Mouse (Mus musculus) adrenal gland, postnatal 36 days (tissue): ENCODE measurements around the gene Ubash3a. TPM values are rescaled to one million over a fixed set of nuclear protein-coding genes. Genes with fewer than 3 reads are reported as not detected.

Source experiments
- DNase-seq, 2 experiments: peaks; one replicate each; pipeline ENCODE4 v3.0.0; 2021; ENCODE audit warnings: mixed read lengths in 1 of 2
- total RNA-seq, 2 experiments: library from RNA; stranded (reverse); gene quantifications; 2 replicates each; pipeline ENCODE4 v1.2.3; 2021

Gene Ubash3a
- total RNA-seq, 2 experiments from 2014 or later, result 0.07 TPM; not detected in 1

GRCm38 (mm10) chr17:31280269-31280668, 72.6 kb downstream of the Ubash3a start:
- no peak for DNase-seq

- no peak for DNase-seq
These were observed 74.4 kb downstream of the Ubash3a start for GRCm38 (mm10) chr17:31281830-31282686.

GRCm38 (mm10) chr17:31282687-31283053, 75.0 kb downstream of the Ubash3a start:
- DNase-seq, result peak in 1 of 2 experiments; percentile 35

GRCm38 (mm10) chr17:31285867-31286266, 78.2 kb downstream of the Ubash3a start:
- no peak for DNase-seq

- no peak for DNase-seq
These were observed 78.8 kb downstream of the Ubash3a start, which contains the start of gene Slc37a1 for GRCm38 (mm10) chr17:31286492-31286891. Gene Slc37a1 (plus strand): TSS chr17:31286792.

GRCm38 (mm10) chr17:31287216-31287615, 79.5 kb downstream of the Ubash3a start:
- no peak for DNase-seq

GRCm38 (mm10) chr17:31288999-31289726, 81.5 kb downstream of the Ubash3a start:
- no peak for DNase-seq

GRCm38 (mm10) chr17:31290311-31290710, 82.6 kb downstream of the Ubash3a start:
- DNase-seq, result no peak

- no peak for DNase-seq
These were observed 83.2 kb downstream of the Ubash3a start for GRCm38 (mm10) chr17:31290859-31291258.

- peak in 1 of 2 experiments; percentile 51 for DNase-seq
These were observed 86.9 kb downstream of the Ubash3a start for GRCm38 (mm10) chr17:31294363-31295214.

- DNase-seq, result peak in 1 of 2 experiments; percentile 55
These were observed 87.7 kb downstream of the Ubash3a start for GRCm38 (mm10) chr17:31295215-31295891.

GRCm38 (mm10) chr17:31295892-31296781, 88.5 kb downstream of the Ubash3a start:
- DNase-seq, result peak; percentile 93 to 94

Other genes with a start within 250 kb of the Ubash3a start
- gene Abcg1, start 150.2 kb upstream of the Ubash3a start, total RNA-seq, result 10 to 100 TPM; 10.0 to 12.7 TPM
- not detected for gene Tff3, start 78.2 kb upstream of the Ubash3a start, total RNA-seq
- not detected for gene Tff2, start 63.6 kb upstream of the Ubash3a start, total RNA-seq
- gene Tff1, start 42.6 kb upstream of the Ubash3a start, total RNA-seq, result not detected
- not detected for gene Tmprss3, start 8.9 kb upstream of the Ubash3a start, total RNA-seq
- gene Rsph1, start 69.5 kb downstream of the Ubash3a start, total RNA-seq, result 1 to 10 TPM; 4.8 to 5.2 TPM
- 1 to 10 TPM; 7.0 to 9.8 TPM for gene Slc37a1, start 78.9 kb downstream of the Ubash3a start, total RNA-seq
- gene Pde9a, start 178.3 kb downstream of the Ubash3a start, total RNA-seq, result 1 to 10 TPM; 3.2 to 3.7 TPM